Mouse (Mus musculus) neural tube, embryonic 15.5 days (tissue): Measurements from ENCODE around the gene Tango2. TPM values are rescaled to one million over a fixed set of nuclear protein-coding genes. Genes with fewer than 3 reads are reported as not detected.

Experiments used
- ATAC-seq: fragments of 200-750 bp; cut with Nextera tagmentation; 2 replicates; pipeline ENCODE4 v1.8.0; 2017; ENCODE audit warnings: mild to moderate bottlenecking, moderate TSS enrichment, moderate library complexity; ENCODE audit not compliant: low FRiP score
- H3K27ac ChIP-seq: fragments of 300-500 bp; sonication (generic); replicated peaks from 2 replicates; pipeline ENCODE4 v1.5.1; 2015; ENCODE audit warnings: mild to moderate bottlenecking, inconsistent platforms
- H3K27me3 ChIP-seq: fragments of 300-500 bp; sonication (generic); replicated peaks from 2 replicates; pipeline ENCODE4 v1.6.1; 2015; ENCODE audit warnings: inconsistent platforms
- H3K36me3 ChIP-seq: fragments of 300-500 bp; sonication (generic); 2 replicates; pipeline ENCODE4 v1.6.1; 2015; ENCODE audit warnings: inconsistent platforms
- H3K4me1 ChIP-seq: fragments of 300-500 bp; sonication (generic); 2 replicates; pipeline ENCODE4 v1.6.1; 2015; ENCODE audit warnings: inconsistent platforms
- H3K4me2 ChIP-seq: fragments of 300-500 bp; sonication (generic); 2 replicates; pipeline ENCODE4 v1.6.1; 2015; ENCODE audit warnings: inconsistent platforms, mild to moderate bottlenecking, moderate library complexity
- H3K4me3 ChIP-seq: fragments of 300-500 bp; sonication (generic); replicated peaks from 2 replicates; pipeline ENCODE4 v1.5.1; 2015; ENCODE audit warnings: mild to moderate bottlenecking, inconsistent platforms
- H3K9ac ChIP-seq: fragments of 300-500 bp; sonication (generic); replicated peaks from 2 replicates; pipeline ENCODE4 v1.6.1; 2015; ENCODE audit warnings: mild to moderate bottlenecking, inconsistent platforms
- H3K9me3 ChIP-seq: fragments of 300-500 bp; sonication (generic); replicated peaks from 2 replicates; pipeline ENCODE4 v1.6.1; 2016; ENCODE audit warnings: inconsistent platforms
- WGBS: fragments of 180-500 bp; shearing (Covaris S2); methylation state at CpG from one replicate; pipeline ENCODE4 v1.1.7; 2015; ENCODE audit warnings: mixed read lengths; 5-methylcytosine and 5-hydroxymethylcytosine counted together
- polyA plus RNA-seq: library from polyadenylated mRNA; unstranded; fragments of >200 nt; fragmentation: Nextera tagmentation; extraction: Ambion mirVana; gene quantifications from 2 replicates; pipeline ENCODE4 v1.2.1, GENCODE M21; 2015

Gene Tango2
- polyA plus RNA-seq, 1 experiment from 2014 or later: 115 TPM

- no peak for ATAC-seq
These were observed 42.5 kb upstream of the Tango2 start for GRCm38 (mm10) chr16:18390399-18390798.

GRCm38 (mm10) chr16:18388583-18389435, 40.9 kb upstream of the Tango2 start:
- H3K36me3 ChIP-seq: no peaks in the 10 kb centered on the region
- no peaks in the 10 kb centered on the region for H3K9me3 ChIP-seq
- H3K27ac ChIP-seq: peak overlapping the region; percentile 66
- peaks cover 61% of the 10 kb centered on the region for H3K4me1 ChIP-seq
- no peak overlapping the region for H3K4me3 ChIP-seq
- H3K27me3 ChIP-seq: no peaks in the 10 kb centered on the region
- ATAC-seq: no peak
- 56% methylated on average over 14 of the region's 14 CpGs for WGBS
- H3K9ac ChIP-seq: no peak overlapping the region
- no peak overlapping the region for H3K4me2 ChIP-seq

More at GRCm38 (mm10) chr16:18390399-18390798, 42.5 kb upstream of the Tango2 start:
- Histone ChIP-seq H3K9ac (no peak overlapping the region), H3K9me3 (no peaks in the 10 kb centered on the region), H3K27me3 (no peaks in the 10 kb centered on the region), H3K4me3 (no peak overlapping the region), H3K36me3 (no peaks in the 10 kb centered on the region), H3K4me2 (no peak overlapping the region), H3K4me1 (peaks cover 69% of the 10 kb centered on the region), H3K27ac (no peak overlapping the region)
- 84% methylated on average over 6 of the region's 6 CpGs for WGBS

GRCm38 (mm10) chr16:18387704-18388582, 40.0 kb upstream of the Tango2 start:
- no peaks in the 10 kb centered on the region for H3K27me3 ChIP-seq
- no peak for ATAC-seq
- H3K27ac ChIP-seq: peak overlapping the region; percentile 66
- H3K4me1 ChIP-seq: peaks cover 61% of the 10 kb centered on the region
- 34% methylated on average over 7 of the region's 7 CpGs for WGBS
- H3K4me3 ChIP-seq: no peak overlapping the region
- H3K36me3 ChIP-seq: no peaks in the 10 kb centered on the region
- H3K9me3 ChIP-seq: no peaks in the 10 kb centered on the region
- H3K9ac ChIP-seq: no peak overlapping the region
- no peak overlapping the region for H3K4me2 ChIP-seq

GRCm38 (mm10) chr16:18386972-18387371, 39.1 kb upstream of the Tango2 start:
- H3K4me1 ChIP-seq: peaks cover 62% of the 10 kb centered on the region
- H3K27me3 ChIP-seq: no peaks in the 10 kb centered on the region
- 66% methylated on average over 3 of the region's 3 CpGs for WGBS
- H3K27ac ChIP-seq: peak overlapping the region; percentile 58
- H3K4me2 ChIP-seq: no peak overlapping the region
- H3K9ac ChIP-seq: no peak overlapping the region
- no peak for ATAC-seq
- H3K36me3 ChIP-seq: no peaks in the 10 kb centered on the region
- no peaks in the 10 kb centered on the region for H3K9me3 ChIP-seq
- H3K4me3 ChIP-seq: no peak overlapping the region

GRCm38 (mm10) chr16:18386451-18386850, 38.5 kb upstream of the Tango2 start:
- no peaks in the 10 kb centered on the region for H3K27me3 ChIP-seq
- WGBS: 67% methylated on average over 7 of the region's 7 CpGs
- no peak overlapping the region for H3K4me2 ChIP-seq
- ATAC-seq: no peak
- no peaks in the 10 kb centered on the region for H3K36me3 ChIP-seq
- H3K27ac ChIP-seq: peak overlapping the region; percentile 65
- H3K4me1 ChIP-seq: peaks cover 66% of the 10 kb centered on the region
- H3K9ac ChIP-seq: no peak overlapping the region
- H3K4me3 ChIP-seq: no peak overlapping the region
- no peaks in the 10 kb centered on the region for H3K9me3 ChIP-seq

DNA sequence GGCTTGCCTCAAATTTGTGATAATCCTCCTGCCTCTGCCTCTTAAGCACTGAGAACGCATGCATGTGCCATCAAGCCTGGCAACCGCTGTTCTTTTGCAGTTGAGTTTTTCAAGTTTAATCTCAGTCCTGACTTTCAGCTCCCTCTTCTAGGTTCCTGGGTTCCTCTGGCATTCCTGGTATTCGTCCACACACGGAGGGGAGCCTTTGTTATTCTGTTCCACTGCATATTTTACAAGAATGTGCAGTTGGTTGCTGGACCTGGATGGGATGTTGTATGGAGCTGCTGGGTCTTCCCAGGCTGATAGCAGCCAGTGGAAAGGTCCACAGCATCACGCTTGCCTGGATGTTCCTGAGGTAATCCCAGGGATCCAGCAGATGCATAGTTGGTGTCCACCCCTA, 37.5 kb upstream of the Tango2 start:
- H3K36me3 ChIP-seq: no peaks in the 10 kb centered on the region
- peaks cover 77% of the 10 kb centered on the region for H3K4me1 ChIP-seq
- no peaks in the 10 kb centered on the region for H3K27me3 ChIP-seq
- no peak for ATAC-seq
- H3K4me2 ChIP-seq: no peak overlapping the region
- no peak overlapping the region for H3K9ac ChIP-seq
- H3K27ac ChIP-seq: no peak overlapping the region
- WGBS: 65% methylated on average over 5 of the region's 5 CpGs
- H3K9me3 ChIP-seq: no peaks in the 10 kb centered on the region
- no peak overlapping the region for H3K4me3 ChIP-seq

- no peak overlapping the region for H3K9ac ChIP-seq
- no peak for ATAC-seq
- no peak overlapping the region for H3K27ac ChIP-seq
These were observed 36.8 kb upstream of the Tango2 start for GRCm38 (mm10) chr16:18384659-18385058.

GRCm38 (mm10) chr16:18384211-18384610, 36.3 kb upstream of the Tango2 start:
- no peaks in the 10 kb centered on the region for H3K9me3 ChIP-seq
- no peak overlapping the region for H3K9ac ChIP-seq
- no peak overlapping the region for H3K4me2 ChIP-seq
- no peak for ATAC-seq
- H3K36me3 ChIP-seq: no peaks in the 10 kb centered on the region
- H3K27ac ChIP-seq: no peak overlapping the region
- no peaks in the 10 kb centered on the region for H3K27me3 ChIP-seq
- H3K4me3 ChIP-seq: no peak overlapping the region
- 73% methylated on average over 7 of the region's 7 CpGs for WGBS
- peaks cover 81% of the 10 kb centered on the region for H3K4me1 ChIP-seq

More at GRCm38 (mm10) chr16:18384659-18385058, 36.8 kb upstream of the Tango2 start:
- H3K4me3 ChIP-seq: no peak overlapping the region
- no peaks in the 10 kb centered on the region for H3K9me3 ChIP-seq
- H3K4me1 ChIP-seq: peaks cover 81% of the 10 kb centered on the region
- H3K27me3 ChIP-seq: no peaks in the 10 kb centered on the region
- no peaks in the 10 kb centered on the region for H3K36me3 ChIP-seq
- WGBS: 56% methylated on average over 8 of the region's 8 CpGs
- no peak overlapping the region for H3K4me2 ChIP-seq

DNA sequence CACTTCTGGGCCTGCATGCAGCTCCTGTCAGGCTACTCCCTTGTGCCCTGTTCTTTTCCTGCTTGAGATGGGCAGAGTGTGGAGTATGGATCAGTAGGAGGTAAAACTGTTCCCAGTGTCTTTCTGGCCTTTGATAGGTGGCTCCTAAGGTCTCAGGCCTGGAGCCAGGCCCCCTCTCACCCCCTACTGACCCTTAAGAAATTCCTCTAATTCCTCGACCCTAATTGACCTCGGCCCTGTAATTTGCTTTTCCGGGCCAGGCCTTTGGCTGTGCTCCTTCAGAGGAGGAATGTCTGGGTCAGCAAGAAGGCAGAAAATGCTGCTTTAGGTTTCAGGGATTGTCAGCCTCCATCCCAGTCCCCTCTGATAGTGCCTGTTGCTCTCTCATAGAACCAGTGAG, 35.9 kb upstream of the Tango2 start:
- no peaks in the 10 kb centered on the region for H3K27me3 ChIP-seq
- WGBS: 11% methylated on average over 3 of the region's 3 CpGs
- no peaks in the 10 kb centered on the region for H3K9me3 ChIP-seq
- no peak overlapping the region for H3K4me2 ChIP-seq
- H3K4me3 ChIP-seq: no peak overlapping the region
- peak overlapping the region; percentile 67; the same call in 1 of the 2 replicates for H3K27ac ChIP-seq
- H3K4me1 ChIP-seq: peaks cover 80% of the 10 kb centered on the region
- no peak overlapping the region for H3K9ac ChIP-seq
- H3K36me3 ChIP-seq: no peaks in the 10 kb centered on the region
- ATAC-seq: no peak

- ATAC-seq: no peak
- WGBS: 74% methylated on average over 9 of the region's 9 CpGs
- no peak overlapping the region for H3K9ac ChIP-seq
- H3K4me2 ChIP-seq: no peak overlapping the region
- H3K36me3 ChIP-seq: no peaks in the 10 kb centered on the region
- H3K4me3 ChIP-seq: no peak overlapping the region
- no peaks in the 10 kb centered on the region for H3K27me3 ChIP-seq
- peaks cover 74% of the 10 kb centered on the region for H3K4me1 ChIP-seq
- H3K27ac ChIP-seq: peak overlapping the region; percentile 67; the same call in 1 of the 2 replicates
- no peaks in the 10 kb centered on the region for H3K9me3 ChIP-seq
These were observed 35.3 kb upstream of the Tango2 start for GRCm38 (mm10) chr16:18383045-18383726.

DNA sequence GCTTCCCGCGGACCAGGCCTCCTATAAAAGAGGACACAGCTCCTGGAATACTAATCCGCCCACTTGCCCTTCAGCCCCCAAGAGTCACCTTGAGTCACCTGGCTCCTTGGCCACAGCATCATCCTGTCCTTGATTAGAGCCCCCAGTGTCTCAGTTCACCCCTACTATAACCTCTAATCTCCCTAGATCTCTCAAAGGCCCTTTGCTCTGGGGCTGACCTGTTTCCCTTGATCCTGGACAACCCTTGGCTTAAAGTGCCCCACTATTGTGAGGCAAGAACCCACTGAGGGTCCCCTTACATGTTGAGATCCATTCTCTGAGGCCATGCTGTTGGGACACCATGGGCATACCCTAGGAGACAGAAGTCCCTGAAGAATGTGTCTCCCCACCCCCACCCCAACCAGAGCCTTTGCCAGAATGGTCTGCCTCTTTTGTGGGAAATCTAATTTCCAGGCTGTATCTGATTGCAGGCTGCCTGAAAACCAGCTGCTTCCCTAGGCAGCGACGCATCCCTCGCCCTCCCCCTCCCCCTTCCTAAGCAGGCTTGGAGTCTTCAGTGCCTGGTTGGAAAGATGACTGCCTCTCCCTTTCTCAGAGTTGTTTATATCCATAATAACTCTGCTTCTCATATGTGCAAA, 33.8 kb upstream of the Tango2 start:
- no peak for ATAC-seq
- peaks cover 65% of the 10 kb centered on the region for H3K4me1 ChIP-seq
- 47% methylated on average over 6 of the region's 6 CpGs for WGBS
- H3K27ac ChIP-seq: peak overlapping the region; percentile 76
- H3K9me3 ChIP-seq: no peaks in the 10 kb centered on the region
- H3K27me3 ChIP-seq: no peaks in the 10 kb centered on the region
- H3K36me3 ChIP-seq: no peaks in the 10 kb centered on the region
- H3K9ac ChIP-seq: no peak overlapping the region
- H3K4me2 ChIP-seq: no peak overlapping the region
- H3K4me3 ChIP-seq: no peak overlapping the region
